Mouse (Mus musculus) CD4-positive, CD25-positive, alpha-beta regulatory T cell, adult 2 months (primary cell): ENCODE results near the gene Pgap2.
"Not testable (repeated sequence)": the region's sequence is repeated elsewhere in the genome, so short reads cannot be mapped to it uniquely, and the experiment has no call there.

Experiments
- DNase-seq: peaks from one replicate; pipeline ENCODE4 v3.0.0-alpha.2; 2012; ENCODE audit warnings: low read depth, low spot score

The Pgap2 gene

GRCm38 (mm10) chr7:102266021-102266400 lies 56.0 kb downstream of the Pgap2 start:
- not testable (repeated sequence) for DNase-seq

- DNase-seq: peak; percentile 89
Measured at GRCm38 (mm10) chr7:102266401-102267042, 56.5 kb downstream of the Pgap2 start.

GRCm38 (mm10) chr7:102267113-102267579 lies 57.1 kb downstream of the Pgap2 start:
- peak; percentile 96 for DNase-seq

GRCm38 (mm10) chr7:102267601-102268394 lies 57.8 kb downstream of the Pgap2 start, which contains the start of gene Stim1:
Stim1 (plus strand) TSS chr7:102267806.
- peak; percentile 85 for DNase-seq

GRCm38 (mm10) chr7:102268395-102268748 lies 58.4 kb downstream of the Pgap2 start:
- no peak for DNase-seq

GRCm38 (mm10) chr7:102272422-102272948 lies 62.5 kb downstream of the Pgap2 start:
- DNase-seq: no peak

GRCm38 (mm10) chr7:102281403-102281802 lies 71.4 kb downstream of the Pgap2 start:
- no peak for DNase-seq

- no peak for DNase-seq
Measured at GRCm38 (mm10) chr7:102282261-102282660, 72.3 kb downstream of the Pgap2 start.
